Mouse (Mus musculus) thymus, adult 2 months (tissue): ENCODE measurements at regions not wholly inside any gene's neighbourhood (a gene's known extent, or its start where the extent isn't known, plus 50 kb on each side); places are given as distances from the start of the nearest gene placed in this dataset.
"Not testable (repeated sequence)": the region's sequence is repeated elsewhere in the genome, so short reads cannot be mapped to it uniquely, and the experiment has no call there.

Experiments
- DNase-seq: peaks from one replicate; pipeline ENCODE4 v3.0.0; 2021
- H3K27ac ChIP-seq: fragments of 200-500 bp; 2 replicates; pipeline ENCODE4 v1.5.1; 2012; ENCODE audit warnings: low read length, control low read depth; ENCODE audit not compliant: control insufficient read depth, insufficient read depth
- H3K27me3 ChIP-seq: fragments of 200-500 bp; 2 replicates; pipeline ENCODE4 v1.6.1; 2012; ENCODE audit warnings: mild to moderate bottlenecking, low read length, moderate library complexity, mixed read lengths; ENCODE audit not compliant: control insufficient read depth, insufficient read depth
- H3K36me3 ChIP-seq: fragments of 200-500 bp; 2 replicates; pipeline ENCODE4 v1.6.1; 2012; ENCODE audit warnings: mild to moderate bottlenecking, low read length, moderate library complexity; ENCODE audit not compliant: control insufficient read depth, insufficient read depth
- H3K4me1 ChIP-seq: fragments of 200-500 bp; replicated peaks from 2 replicates; pipeline ENCODE4 v1.6.1; 2012; ENCODE audit warnings: low read length; ENCODE audit not compliant: control insufficient read depth, insufficient read depth
- H3K4me3 ChIP-seq: fragments of 200-500 bp; 2 replicates; pipeline ENCODE4 v1.5.1; 2012; ENCODE audit warnings: mild to moderate bottlenecking, low read length, control low read depth, moderate library complexity; ENCODE audit not compliant: control insufficient read depth, insufficient read depth
- CTCF ChIP-seq: fragments of 200-500 bp; IDR thresholded peaks from 2 replicates; pipeline ENCODE4 v1.5.1; 2012; ENCODE audit warnings: mild to moderate bottlenecking, control low read depth, low read length, moderate library complexity, borderline replicate concordance; ENCODE audit not compliant: control insufficient read depth, poor library complexity, insufficient read depth; ENCODE audit errors: extremely low read depth
- POLR2A ChIP-seq: fragments of 200-500 bp; IDR thresholded peaks from 2 replicates; pipeline ENCODE4 v1.6.1; 2012; ENCODE audit warnings: mild to moderate bottlenecking, low read length, control low read depth, moderate library complexity; ENCODE audit not compliant: control insufficient read depth, poor library complexity, insufficient read depth; ENCODE audit errors: extremely low read depth
- WGBS: fragments of 180-500 bp; shearing (Covaris S2); methylation state at CpG from one replicate; pipeline ENCODE4 v1.1.7; 2018; 5-methylcytosine and 5-hydroxymethylcytosine counted together

- Histone ChIP-seq H3K36me3 (no peaks in the 10 kb centered on the region), H3K27me3 (no peaks in the 10 kb centered on the region), H3K4me3 (no peak overlapping the region), H3K27ac (no peak overlapping the region), H3K4me1 (peaks cover 7% of the 10 kb centered on the region; the same call in 1 of the 2 replicates)
- DNase-seq = no peak
- no peak for TF ChIP-seq CTCF
- TF ChIP-seq POLR2A = no peak
- 87% methylated on average over 4 of the region's 4 CpGs for WGBS
Measured at GRCm38 (mm10) chr1:184197272-184197671, 163.2 kb upstream of the 1700056E22Rik start.

- TF ChIP-seq POLR2A = no peak
- TF ChIP-seq CTCF = no peak
- DNase-seq = no peak
- 93% methylated on average over 3 of the region's 3 CpGs for WGBS
- no peaks in the 10 kb centered on the region for H3K27me3 ChIP-seq
- H3K4me1 ChIP-seq = peaks cover 7% of the 10 kb centered on the region; the same call in 1 of the 2 replicates
- no peaks in the 10 kb centered on the region for H3K36me3 ChIP-seq
- no peak overlapping the region for H3K27ac ChIP-seq
- H3K4me3 ChIP-seq = no peak overlapping the region
Measured at GRCm38 (mm10) chr1:184191325-184191724, 157.2 kb upstream of the 1700056E22Rik start.

- no peak for TF ChIP-seq CTCF
- no peak for TF ChIP-seq POLR2A
- no peaks in the 10 kb centered on the region for H3K27me3 ChIP-seq
- DNase-seq = peak; percentile 38
- H3K4me1 ChIP-seq = no peaks in the 10 kb centered on the region
- no peak overlapping the region for H3K4me3 ChIP-seq
- H3K27ac ChIP-seq = no peak overlapping the region
- H3K36me3 ChIP-seq = no peaks in the 10 kb centered on the region
Measured at GRCm38 (mm10) chr1:184187582-184187981, 153.5 kb upstream of the 1700056E22Rik start.

GRCm38 (mm10) chr1:184182163-184182562 lies 148.1 kb upstream of the 1700056E22Rik start:
- Histone ChIP-seq H3K4me1 (no peaks in the 10 kb centered on the region), H3K36me3 (no peaks in the 10 kb centered on the region), H3K27me3 (no peaks in the 10 kb centered on the region), H3K4me3 (no peak overlapping the region), H3K27ac (no peak overlapping the region)
- TF ChIP-seq POLR2A (no peak), CTCF (no peak)
- 89% methylated on average over 4 of the region's 4 CpGs for WGBS
- no peak for DNase-seq

- WGBS = 77% methylated on average over 1 of the region's 1 CpGs
- H3K4me3 ChIP-seq, DNase-seq, H3K36me3 ChIP-seq, H3K27ac ChIP-seq, H3K27me3 ChIP-seq: not testable (repeated sequence)
- H3K4me1 ChIP-seq = peaks cover 12% of the 10 kb centered on the region
Measured at GRCm38 (mm10) chr1:184174416-184174815, 140.3 kb upstream of the 1700056E22Rik start.

GRCm38 (mm10) chr1:184173739-184174138 lies 139.6 kb upstream of the 1700056E22Rik start:
- 24% methylated on average over 6 of the region's 6 CpGs for WGBS
- Histone ChIP-seq H3K4me3 (no peak overlapping the region), H3K27ac (peak overlapping the region; percentile 31; the same call in 1 of the 2 replicates), H3K4me1 (peaks cover 12% of the 10 kb centered on the region), H3K27me3 (no peaks in the 10 kb centered on the region), H3K36me3 (no peaks in the 10 kb centered on the region)
- DNase-seq = no peak
- no peak for TF ChIP-seq POLR2A
- TF ChIP-seq CTCF = no peak

- TF ChIP-seq POLR2A (no peak), CTCF (no peak)
- Histone ChIP-seq H3K4me3 (no peak overlapping the region), H3K27me3 (no peaks in the 10 kb centered on the region), H3K4me1 (peaks cover 12% of the 10 kb centered on the region), H3K27ac (no peak overlapping the region), H3K36me3 (no peaks in the 10 kb centered on the region)
- DNase-seq = no peak
- 99% methylated on average over 2 of the region's 2 CpGs for WGBS
Measured at GRCm38 (mm10) chr1:184172986-184173385, 138.9 kb upstream of the 1700056E22Rik start.
